Mouse (Mus musculus) urinary bladder, postnatal 14 days (tissue): ENCODE measurements around the gene Twsg1.
"Not testable (repeated sequence)": the region's sequence is repeated elsewhere in the genome, so short reads cannot be mapped to it uniquely, and the experiment has no call there.

ENCODE experiments used
- DNase-seq: peaks from one replicate; pipeline ENCODE4 v3.0.0; 2021; ENCODE audit warnings: low spot score

The Twsg1 gene

DNA sequence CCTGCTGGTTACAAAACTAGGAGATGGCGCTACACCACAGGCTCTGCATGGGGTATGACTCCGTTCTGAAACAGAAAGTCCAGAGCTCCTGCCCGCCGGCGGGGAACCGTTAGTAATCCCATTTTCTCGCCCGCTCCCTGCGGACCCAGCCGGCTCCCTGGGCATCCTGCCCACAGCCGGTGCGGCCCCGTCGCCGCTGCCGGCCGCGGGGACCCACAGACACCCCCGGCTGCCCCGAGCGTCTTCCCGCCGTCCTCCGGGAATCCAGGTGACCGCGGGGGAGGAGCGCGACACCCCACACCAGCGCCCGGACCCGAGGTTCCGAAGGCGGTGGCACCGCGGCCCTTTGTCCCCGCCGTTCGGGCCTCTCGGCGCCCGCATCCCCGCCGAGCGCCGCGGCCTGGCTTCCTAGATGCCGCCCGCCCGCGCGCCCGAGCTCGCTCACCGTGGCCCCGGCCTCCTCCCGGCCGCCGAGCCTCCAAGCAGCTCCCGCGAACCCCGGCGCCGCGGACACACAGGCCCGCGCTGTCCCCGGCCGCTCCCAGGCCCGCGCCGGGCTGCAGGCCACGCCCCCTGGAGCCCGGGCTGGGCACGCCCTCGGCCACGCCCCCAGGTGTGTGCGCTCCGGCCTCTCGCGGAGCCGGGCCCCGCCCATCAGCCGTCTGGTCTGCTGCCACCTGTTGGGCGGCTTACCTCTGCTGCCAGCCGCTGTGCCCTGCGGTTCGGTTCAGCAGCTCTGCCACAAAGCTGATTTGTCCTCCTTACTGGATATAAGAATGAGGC is at the start of gene Twsg1:
Gene Twsg1 (minus strand): TSS at position 605 of the 783 bp plus-strand sequence.
- peak; percentile 96 for DNase-seq

DNA sequence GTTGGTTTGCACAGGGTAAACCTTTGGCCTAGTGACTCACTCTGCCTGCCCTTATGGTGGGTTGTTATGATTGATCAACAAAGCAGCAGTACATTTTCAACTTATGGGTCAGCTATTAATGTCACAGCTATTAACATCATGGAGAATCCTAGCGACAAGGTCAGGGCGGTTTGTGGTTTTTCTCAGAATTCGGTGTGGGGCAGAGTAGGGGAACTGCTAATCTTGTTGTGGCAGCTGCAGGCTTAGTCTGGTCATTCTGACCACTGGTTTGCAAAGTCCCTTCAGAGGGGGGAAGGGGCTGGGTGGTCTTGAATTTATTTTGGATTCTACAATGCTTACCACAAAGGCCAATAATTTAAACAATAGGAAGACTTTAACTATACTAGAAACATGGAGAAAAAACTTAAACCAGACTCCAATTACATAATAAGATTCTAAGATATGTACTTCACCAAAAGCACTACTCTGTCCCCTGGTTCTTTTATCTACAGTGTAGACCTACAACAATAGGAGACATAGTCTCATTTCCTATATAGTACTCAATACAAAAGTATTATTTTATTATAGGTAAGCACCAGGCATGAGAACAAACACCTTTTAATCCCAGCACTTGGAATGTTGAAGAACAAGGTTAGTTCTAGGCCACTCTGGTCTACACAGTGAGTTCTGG is 37.3 kb upstream of the Twsg1 start:
- no peak for DNase-seq

DNA sequence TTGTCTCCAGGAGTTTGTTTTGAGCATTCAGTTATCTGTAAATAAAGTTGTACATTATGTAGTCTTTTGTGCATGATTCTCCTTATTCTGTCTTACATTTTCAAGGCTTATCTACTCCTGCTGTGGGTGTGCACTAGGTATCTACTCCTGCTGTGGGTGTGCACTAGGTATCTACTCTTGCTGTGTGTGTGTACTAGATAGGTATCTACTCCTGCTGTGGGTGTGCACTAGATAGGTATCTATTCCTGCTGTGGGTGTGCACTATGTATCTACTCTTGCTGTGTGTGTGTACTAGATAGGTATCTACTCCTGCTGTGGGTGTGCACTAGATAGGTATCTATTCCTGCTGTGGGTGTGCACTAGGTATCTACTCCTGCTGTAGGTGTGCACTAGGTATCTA is 25.7 kb upstream of the Twsg1 start:
- DNase-seq, result not testable (repeated sequence)

- no peak for DNase-seq
These were observed 16.7 kb upstream of the Twsg1 start for GRCm38 (mm10) chr17:65967751-65968150.

- DNase-seq, result no peak
These were observed 11.2 kb upstream of the Twsg1 start for GRCm38 (mm10) chr17:65962263-65962662.

GRCm38 (mm10) chr17:65961606-65962136 is 10.6 kb upstream of the Twsg1 start:
- no peak for DNase-seq

- DNase-seq, result no peak
These were observed 8.0 kb upstream of the Twsg1 start for GRCm38 (mm10) chr17:65959011-65959410.

- DNase-seq, result no peak
These were observed 7.3 kb upstream of the Twsg1 start for GRCm38 (mm10) chr17:65958366-65958765.

DNA sequence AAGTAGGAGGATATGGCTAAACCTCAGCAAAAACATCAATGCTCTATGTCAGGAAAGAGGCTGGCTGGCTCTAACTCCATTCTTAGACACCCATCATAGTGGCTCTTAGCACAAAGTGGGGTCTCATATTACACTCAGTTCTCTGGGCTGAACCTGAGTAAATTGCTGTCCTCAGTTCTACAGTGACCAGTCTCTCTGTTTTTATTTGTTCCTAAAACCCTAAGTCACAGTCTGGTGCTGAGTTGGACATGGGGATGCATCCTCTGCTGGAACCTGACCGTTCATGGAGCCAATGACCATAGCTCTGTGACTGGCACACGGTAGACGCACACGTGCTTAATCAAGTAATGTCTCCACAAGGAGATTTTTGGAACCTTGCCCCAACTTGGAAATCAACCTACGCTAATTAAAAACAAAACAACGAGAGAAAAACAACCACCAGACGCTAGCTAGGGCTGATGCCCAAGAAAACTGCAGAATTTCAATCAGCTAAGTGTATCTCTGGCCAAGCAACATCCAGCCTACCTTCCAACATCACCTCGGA is 6.8 kb upstream of the Twsg1 start:
- DNase-seq, result no peak

DNA sequence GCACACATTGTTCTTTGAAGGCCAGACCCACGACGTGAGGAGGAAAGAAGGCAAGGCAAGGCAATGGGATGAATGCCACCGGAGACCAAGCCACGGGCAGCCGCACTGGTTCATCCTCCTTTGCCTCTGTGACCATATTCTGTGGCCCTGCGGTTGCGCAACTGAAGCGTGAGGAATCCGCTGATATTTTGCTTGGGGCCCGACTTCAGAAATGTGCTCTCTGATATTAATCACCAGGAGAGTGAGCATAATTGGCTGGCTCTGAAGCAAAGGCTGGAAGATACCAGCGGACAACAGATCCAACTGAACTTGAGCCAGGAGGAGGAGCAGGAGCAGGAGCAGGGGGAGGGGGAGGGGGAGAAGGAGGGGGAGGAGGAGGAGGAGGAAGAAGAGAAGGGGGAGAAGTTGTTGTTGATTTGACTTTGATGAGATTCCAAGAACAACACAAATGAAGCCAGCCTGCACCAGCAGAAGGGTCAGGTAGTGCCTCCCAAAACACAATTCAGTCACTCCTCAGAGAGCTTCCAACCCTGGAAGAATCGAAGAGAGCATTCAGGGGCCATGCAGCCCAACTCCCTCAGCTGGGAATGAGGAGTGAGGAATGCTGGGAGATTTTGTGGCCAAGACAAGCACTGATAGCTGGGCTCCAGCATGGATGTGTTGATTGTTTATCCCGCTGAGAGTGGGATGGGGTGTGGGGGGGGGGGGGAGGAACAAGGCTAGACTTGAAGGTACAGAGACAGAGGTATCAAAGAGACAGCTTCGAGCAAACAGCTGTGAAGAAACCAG is 6.2 kb upstream of the Twsg1 start:
- DNase-seq, result peak; percentile 59

- DNase-seq, result no peak
These were observed 5.1 kb upstream of the Twsg1 start for GRCm38 (mm10) chr17:65956140-65956539.

DNA sequence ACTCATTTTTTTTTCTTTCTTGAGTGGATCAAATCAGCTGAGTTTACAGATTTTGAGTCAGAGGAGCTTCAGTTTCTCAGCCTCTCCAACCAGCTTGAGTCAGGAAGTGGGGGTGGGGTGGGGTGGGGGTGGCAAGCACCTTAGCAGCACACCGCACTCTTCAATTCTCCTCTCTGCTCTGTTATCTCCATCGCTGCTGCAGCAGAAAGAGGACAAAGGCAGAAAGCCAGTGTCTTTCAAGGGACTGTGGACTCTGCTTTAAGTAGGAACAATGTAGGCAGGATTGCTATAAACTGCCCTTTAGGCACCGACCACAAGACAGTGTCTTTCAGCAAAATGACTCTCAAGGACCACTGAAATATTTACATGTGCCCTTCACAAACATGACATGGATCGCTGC is 2.9 kb upstream of the Twsg1 start:
- no peak for DNase-seq

DNA sequence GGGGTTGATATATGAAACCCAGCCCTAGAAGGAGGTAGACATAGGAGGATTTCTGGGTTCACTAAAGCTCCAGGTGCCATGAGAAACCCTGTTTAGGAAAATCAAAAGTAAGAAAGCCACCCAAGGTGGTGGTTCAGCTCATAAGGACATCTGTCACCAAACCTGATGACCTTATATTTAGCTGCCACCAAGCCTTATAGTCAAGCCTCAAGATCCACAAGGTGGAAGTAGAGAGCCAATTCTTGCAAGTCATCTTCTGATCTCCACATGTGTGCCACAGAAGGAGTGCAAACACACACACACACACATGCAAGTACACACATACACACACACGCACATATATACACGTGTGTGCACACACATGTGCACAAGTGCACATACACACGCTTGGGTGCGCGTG is 1.1 kb upstream of the Twsg1 start:
- DNase-seq, result no peak

GRCm38 (mm10) chr17:65950183-65950582 is 843 bp downstream of the Twsg1 start:
- DNase-seq, result no peak

GRCm38 (mm10) chr17:65947307-65947706 is 3.7 kb downstream of the Twsg1 start:
- DNase-seq, result no peak

DNA sequence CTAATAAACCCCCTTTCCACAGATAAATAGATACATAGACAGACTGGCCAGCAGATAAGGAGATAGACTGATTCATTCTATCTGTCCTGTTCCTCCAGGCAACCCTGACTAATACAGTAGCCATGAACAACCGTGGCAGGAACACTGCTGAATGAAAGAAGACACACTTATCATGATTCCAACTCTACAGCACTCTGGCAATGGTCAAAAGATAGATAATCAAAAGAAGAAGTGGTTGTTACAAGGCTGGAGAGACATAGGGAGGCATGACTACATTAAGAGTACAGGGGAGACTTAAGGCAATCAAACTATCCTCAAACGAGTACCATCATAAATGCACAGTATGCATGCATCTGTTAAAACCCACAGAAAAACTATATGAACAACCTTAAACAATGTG is 5.6 kb downstream of the Twsg1 start:
- no peak for DNase-seq

GRCm38 (mm10) chr17:65942394-65942793 is 8.6 kb downstream of the Twsg1 start:
- DNase-seq, result no peak

GRCm38 (mm10) chr17:65941275-65941674 is 9.8 kb downstream of the Twsg1 start:
- no peak for DNase-seq

GRCm38 (mm10) chr17:65940221-65940620 is 10.8 kb downstream of the Twsg1 start:
- DNase-seq, result no peak

DNA sequence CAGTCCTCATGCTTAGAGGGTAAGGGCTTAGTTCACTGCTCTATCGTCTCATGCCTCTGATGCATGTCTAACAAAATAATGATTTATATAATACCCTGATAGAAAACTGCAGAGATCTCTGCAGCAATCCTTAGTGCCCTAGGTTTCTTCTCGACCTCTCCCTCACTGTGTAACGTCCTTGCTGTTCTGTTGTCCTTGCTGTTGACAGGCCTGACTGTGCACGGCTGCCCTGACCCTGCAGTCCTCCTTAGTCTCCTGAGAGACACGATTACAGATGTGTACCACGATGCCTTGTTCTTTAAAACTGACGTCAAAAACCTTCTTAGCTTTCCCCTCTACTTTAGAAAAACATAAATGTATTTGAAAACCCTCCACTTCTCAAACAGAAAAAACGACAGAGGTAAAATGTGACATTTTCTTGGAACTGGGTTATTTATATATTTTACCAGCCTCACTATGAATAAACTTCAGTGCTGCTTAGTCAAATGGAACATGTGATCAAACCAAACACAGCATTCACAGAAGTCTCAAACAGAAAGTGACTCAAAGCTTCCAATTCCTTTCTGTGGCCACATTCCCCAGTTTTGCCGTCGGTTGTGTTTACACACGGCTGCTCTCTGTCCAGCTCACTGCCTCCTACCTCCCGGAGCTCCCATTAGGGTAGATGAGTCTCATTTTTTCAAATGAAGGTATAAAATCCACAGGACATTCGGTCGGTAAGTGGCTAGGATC is 11.4 kb downstream of the Twsg1 start:
- peak; percentile 35 for DNase-seq

DNA sequence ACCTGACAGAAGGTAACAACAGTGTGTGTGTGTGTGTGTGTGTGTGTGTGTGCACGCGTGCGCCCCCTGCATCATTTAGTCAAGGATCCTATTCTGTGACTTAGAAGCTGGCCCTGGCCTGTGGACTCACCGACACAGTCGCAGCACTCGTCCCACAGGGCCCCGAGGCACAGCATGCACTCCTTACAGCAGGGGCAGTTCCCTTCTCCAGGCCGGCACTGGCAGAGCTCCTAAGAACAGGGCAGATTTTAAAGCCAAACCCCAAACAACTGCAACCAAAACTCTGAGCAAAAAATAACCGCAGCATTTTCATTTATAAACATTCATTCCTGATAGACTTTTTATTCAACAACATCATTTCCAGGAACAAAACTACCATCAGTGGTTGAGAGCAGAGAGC is 13.4 kb downstream of the Twsg1 start:
- DNase-seq, result no peak

DNA sequence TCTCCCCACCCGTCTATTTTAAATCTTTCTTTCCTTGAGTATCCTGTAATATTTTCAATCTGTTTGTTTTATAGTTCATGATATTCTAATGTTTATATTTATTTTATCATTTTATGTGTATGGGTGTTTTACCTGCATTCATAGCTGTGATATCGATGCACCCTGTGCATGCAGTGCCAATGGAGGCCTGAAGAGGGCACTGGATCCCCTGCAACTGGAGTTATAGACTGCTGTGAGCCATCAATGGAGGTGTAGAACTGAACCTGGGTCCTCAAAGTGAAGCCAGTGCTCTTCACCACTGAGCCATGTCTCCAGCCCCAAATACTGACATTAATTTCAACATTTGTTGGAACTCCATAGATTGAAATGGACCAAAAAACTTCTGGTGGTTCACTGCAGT is 17.3 kb downstream of the Twsg1 start:
- no peak for DNase-seq
